Mouse (Mus musculus) inflammation-experienced regulatory T-cells (primary cell): ENCODE measurements around the gene L3mbtl2. TPM values are rescaled to one million over a fixed set of nuclear protein-coding genes. Genes with fewer than 3 reads are reported as not detected.

ENCODE experiments used
- polyA plus RNA-seq, 2 experiments: library from polyadenylated mRNA; unstranded; fragments of 100-300 nt; shearing (Covaris generic); gene quantifications; one replicate each; pipeline ENCODE4 v1.2.1; 2017

The L3mbtl2 gene
- polyA plus RNA-seq = 10 to 100 TPM; 30.3 to 32.3 TPM

DNA sequence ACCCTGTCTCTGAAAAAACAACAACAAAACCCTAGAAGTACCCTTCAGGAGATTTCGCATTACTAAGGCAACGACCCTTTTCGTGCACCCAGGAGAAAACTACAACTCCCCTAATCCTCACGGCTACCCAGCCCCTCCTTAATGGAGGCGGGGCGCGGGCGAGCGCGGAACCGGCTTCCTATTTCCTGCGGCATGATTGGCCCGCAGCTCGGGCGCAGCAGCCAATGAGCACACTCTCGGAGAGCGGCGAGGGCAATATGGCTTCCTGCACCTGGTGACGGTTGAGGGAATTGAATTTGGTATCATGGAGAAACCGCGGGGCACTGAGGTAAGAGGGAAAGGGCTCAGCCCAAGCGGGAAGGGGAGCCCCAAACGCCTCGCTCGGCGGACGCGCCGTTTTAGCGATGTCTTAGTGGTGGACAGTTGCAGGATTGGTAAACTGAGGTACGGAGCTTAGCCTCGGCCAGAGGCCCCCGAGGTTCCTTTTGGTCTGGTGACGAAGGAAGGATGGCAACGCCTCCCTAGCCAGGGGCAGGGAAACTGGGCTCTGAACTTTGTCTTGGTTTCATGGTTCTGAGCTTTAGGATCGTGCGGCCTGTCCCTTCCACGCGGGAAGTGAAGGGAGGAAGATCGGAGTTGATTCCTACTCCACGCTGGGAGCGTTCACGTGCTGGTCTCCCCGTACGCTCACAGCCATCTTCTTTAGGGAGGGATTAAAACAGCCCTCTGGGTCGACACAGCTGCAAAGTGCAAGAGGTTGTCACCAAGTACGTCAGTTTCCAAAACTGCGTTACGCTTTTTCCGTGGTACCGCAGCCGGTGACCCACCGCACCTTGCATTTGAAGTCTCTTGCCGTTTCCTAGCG lies at the start of gene L3mbtl2:
TSS of gene L3mbtl2 (plus strand) at position 193 of the 865 bp plus-strand sequence.

DNA sequence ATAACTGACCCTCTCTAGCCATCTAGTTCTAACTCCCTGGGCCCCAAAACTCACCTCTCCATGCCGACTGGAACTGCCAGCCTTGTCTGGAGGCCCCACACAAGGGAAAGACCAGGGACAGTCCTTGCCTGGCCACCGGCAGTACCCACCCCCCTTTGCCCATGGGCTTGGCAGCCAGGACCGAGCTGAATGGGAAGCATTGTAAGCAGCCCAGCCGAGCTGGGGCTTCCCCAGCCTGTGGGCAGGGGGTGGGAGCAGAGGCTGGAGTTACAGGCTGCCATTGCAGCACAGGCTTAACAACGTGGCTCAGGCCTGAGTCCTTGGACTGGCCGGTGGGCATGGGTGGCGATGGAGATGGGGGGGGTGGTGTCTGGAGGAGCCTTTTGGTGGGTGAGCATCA lies 33.5 kb downstream of the L3mbtl2 start, which contains the start of gene Chadl:
TSS of gene Chadl (minus strand) at position 113 of the 400 bp plus-strand sequence.

Other genes with a start within 250 kb of the L3mbtl2 start
- 100 to 1,000 TPM; 304 to 319 TPM for gene Rbx1, start 197.6 kb upstream of the L3mbtl2 start, polyA plus RNA-seq
- gene Ep300, start 78.5 kb upstream of the L3mbtl2 start, polyA plus RNA-seq = 10 to 100 TPM; 40.4 to 41.4 TPM
- 1 to 10 TPM; 1.6 to 7.7 TPM for gene Chadl, start 33.4 kb downstream of the L3mbtl2 start, polyA plus RNA-seq
- gene Zc3h7b, start 81.2 kb downstream of the L3mbtl2 start, polyA plus RNA-seq = 1 to 10 TPM; 6.9 to 7.0 TPM
- 10 to 100 TPM; 73.0 to 76.2 TPM for gene Rangap1, start 81.6 kb downstream of the L3mbtl2 start, polyA plus RNA-seq
- 10 to 100 TPM; 30.5 to 32.8 TPM for gene Tef, start 138.5 kb downstream of the L3mbtl2 start, polyA plus RNA-seq
- 10 to 100 TPM; 75.8 to 78.2 TPM for gene Tob2, start 194.9 kb downstream of the L3mbtl2 start, polyA plus RNA-seq
- gene Phf5a, start 208.0 kb downstream of the L3mbtl2 start, polyA plus RNA-seq = 10 to 100 TPM; 83.1 to 92.8 TPM
- gene Aco2, start 208.4 kb downstream of the L3mbtl2 start, polyA plus RNA-seq = 100 to 1,000 TPM; 122 to 127 TPM